Mouse (Mus musculus): ENCODE results near the gene Rhbdl3. TPM values are rescaled to one million over a fixed set of nuclear protein-coding genes. Genes with fewer than 3 reads are reported as not detected.
"Not testable (repeated sequence)": the region's sequence is repeated elsewhere in the genome, so short reads cannot be mapped to it uniquely, and the experiment has no call there.

Rhbdl3 gene
- total RNA-seq, 2 experiments from 2014 or later = 27.4 to 28.3 TPM

DNA sequence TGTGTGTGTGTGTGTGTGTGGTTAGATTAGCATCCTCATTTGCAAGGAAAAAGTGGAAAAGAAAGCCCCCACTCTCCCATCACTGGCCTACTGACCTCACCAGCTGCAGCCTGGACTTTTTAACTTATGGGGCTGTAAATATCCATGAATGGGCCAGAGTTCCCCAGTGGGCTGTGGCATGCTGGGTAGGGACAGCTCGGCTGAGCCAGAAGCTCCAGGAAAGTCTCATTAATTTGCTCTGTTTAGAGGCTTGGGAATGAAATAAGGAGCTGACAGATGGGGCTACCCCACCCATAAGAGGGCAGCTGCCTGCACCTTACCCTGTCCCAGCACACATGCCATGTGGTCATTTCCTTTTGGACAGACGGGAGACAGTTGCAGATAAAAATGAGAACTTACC lies 11.3 kb downstream of the Rhbdl3 start:
- no peak for DNase-seq (ENCODE audit: extremely low spot score in 1 of 2, low spot score in 1 of 2)

DNA sequence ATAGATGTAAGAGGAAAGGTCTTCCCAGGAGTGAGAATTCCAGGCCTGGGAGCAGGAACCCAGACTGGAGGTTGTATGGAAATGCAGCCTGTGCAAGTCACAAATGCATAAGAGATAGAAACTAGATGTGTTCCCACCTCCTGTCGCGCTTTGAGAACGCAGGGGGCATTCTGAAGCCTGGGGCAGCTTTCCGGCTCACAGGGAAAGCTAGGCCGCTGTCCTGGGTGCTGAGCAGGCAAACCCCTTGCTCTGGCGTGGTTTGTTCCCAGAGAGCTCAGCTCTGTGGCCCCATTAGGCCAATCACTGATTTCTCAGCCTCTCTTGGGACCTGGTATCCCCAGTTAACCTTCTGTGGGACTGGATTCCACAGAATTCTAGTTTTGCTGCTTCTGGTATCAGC lies 11.9 kb downstream of the Rhbdl3 start:
- no peak for DNase-seq (ENCODE audit: extremely low spot score in 1 of 2, low spot score in 1 of 2)

DNA sequence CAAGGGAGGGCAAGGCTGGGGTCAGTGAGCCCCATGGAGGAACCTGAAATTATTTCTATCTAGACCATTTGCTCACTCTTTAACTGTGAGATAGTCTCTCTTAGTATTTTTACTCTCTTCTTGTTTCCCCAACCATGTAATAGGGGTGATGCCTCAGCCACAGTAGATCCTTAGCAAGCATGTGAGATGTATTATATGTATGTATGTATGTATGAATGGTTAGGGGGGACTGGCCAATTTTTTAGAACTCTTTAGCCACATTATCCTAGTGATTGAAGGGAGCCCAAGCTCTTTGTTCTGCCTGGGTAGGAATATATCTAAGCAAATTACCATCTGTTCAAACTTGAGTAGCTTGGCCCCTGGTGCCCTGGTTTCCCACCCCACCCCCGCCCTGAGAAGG lies 12.8 kb downstream of the Rhbdl3 start:
- no peak for DNase-seq (ENCODE audit: extremely low spot score in 1 of 2, low spot score in 1 of 2)

DNA sequence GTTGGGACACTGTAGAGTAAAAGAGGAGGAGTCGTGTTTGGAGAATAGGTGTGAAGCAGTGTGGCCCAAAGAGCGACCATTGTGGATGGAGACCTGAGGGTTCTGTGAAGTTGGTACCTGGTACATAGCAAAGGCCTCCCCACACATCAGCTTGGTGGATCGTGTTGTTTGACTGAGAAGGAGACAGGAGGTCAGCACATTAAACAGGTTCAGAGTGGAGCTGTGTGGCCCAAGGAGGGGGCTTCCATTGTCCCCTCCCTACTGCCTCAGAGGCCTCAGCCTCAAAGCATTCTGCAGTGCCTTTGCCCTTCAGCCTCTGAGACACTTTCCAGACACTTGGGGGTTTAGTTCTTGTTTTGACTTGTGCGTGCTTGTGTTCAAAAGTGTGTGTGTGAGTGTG lies 13.2 kb downstream of the Rhbdl3 start:
- DNase-seq (ENCODE audit: extremely low spot score in 1 of 2, low spot score in 1 of 2) = no peak

DNA sequence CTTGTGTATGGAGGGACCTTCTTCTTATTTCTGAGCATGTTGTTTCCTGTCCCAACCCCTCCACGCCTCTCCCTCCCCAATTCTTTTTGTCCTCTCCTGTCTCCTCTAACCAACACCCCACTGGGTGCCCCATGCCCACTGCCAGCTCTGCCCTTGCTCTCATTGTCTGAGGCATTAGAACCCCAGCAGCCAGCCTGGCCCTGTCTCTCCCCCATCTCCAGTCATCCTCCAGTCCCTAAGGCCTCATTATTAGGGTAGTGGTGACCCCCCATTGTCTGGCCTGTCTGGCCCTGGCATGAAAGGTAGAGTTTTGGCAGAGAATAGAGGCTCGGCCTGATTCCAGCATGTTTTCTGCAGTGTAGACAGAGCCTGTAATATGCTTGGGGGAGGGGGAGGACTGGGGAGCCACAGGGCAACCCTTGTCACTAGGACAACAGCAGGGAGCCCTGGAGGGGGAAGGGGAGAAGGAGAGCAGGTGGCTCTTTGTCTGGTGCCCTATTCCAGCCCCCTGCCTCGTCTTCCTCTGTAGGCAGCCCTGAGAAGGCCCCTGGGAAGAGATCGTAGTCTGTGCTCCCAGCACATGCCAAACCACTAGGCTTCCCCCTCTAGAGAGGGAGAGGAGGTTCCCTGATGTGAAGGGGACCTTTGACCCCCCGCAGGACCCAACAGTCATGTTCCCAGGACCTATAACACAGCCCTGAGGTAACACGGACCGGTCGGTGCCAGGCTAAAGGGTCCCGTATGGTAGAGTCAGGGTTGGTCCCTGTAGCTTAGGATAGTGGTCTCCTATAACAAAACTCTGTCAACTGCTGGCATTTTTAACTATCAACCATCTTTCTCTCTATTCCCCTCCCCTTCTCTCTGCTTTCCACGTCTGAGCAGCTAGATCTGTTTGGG lies 15.3 kb downstream of the Rhbdl3 start:
- no peak for DNase-seq (ENCODE audit: extremely low spot score in 1 of 2, low spot score in 1 of 2)

DNA sequence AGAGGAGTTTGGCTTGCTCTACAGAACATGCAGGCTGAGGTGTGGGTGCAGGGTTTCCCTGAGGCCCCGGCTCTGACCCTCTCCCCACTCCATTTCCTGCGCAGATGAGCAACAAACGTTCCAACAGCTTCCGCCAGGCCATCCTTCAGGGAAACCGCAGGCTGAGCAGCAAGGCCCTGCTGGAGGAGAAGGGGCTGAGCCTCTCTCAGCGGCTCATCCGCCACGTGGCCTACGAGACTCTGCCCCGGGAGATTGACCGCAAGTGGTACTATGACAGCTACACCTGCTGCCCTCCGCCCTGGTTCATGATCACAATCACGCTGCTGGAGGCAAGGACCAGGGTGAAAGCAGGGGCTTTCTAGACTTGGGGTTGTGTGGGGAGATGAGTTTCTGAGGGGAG lies 22.5 kb downstream of the Rhbdl3 start:
- DNase-seq (ENCODE audit: extremely low spot score in 1 of 2, low spot score in 1 of 2) = no peak

DNA sequence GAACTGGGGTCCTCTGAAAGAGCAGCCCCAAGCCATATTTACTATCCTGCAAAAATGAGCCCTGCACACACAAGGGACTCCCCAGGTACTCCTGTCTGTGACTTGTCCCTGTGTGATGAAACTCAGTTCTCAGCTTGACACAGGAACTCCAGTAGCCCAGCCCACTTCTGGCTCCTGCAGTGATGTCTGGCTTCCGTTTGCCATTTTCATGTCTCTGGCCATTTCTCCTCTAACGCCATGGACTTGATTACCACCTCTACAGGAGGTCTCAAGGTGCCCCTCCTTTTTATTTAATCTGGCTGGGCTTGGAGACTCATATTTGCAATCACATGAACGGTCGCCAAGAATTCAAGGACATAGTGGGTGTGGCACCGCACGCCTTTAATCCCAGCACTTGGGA lies 23.9 kb downstream of the Rhbdl3 start:
- DNase-seq (ENCODE audit: extremely low spot score in 1 of 2, low spot score in 1 of 2) = no peak

DNA sequence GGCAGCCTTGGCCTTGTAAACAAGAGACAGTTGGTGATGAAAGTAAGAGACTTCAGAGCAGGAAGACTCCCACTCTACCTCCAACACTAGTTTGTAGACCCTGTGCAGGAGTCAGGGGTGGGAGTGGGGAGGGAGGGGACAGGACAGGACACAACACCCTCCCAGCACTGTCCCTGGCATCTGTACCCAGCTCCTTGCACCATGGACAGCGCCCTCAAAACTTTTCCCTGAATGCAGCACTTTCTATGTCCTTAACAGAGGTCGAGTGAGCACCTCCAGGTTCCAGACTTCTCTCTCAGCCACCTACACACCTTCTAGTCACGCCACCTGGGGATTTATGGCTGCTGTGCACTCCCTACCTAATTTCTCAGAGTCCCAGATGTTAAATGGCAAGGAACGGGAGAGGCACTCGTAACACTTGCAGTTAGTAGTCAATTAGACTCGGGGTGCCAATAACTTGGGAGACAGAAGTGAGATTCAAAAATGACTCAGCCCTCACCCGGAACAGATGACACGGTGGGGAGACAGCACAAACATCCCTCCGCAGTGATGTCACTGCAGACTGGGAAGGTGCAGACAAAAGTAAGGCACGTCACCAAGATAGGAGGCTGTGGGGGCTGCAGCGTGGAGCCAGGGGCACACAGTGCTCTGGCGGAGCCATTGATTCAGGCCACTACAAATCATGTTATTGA lies 32.1 kb downstream of the Rhbdl3 start:
- no peak for DNase-seq (ENCODE audit: extremely low spot score in 1 of 2, low spot score in 1 of 2)

DNA sequence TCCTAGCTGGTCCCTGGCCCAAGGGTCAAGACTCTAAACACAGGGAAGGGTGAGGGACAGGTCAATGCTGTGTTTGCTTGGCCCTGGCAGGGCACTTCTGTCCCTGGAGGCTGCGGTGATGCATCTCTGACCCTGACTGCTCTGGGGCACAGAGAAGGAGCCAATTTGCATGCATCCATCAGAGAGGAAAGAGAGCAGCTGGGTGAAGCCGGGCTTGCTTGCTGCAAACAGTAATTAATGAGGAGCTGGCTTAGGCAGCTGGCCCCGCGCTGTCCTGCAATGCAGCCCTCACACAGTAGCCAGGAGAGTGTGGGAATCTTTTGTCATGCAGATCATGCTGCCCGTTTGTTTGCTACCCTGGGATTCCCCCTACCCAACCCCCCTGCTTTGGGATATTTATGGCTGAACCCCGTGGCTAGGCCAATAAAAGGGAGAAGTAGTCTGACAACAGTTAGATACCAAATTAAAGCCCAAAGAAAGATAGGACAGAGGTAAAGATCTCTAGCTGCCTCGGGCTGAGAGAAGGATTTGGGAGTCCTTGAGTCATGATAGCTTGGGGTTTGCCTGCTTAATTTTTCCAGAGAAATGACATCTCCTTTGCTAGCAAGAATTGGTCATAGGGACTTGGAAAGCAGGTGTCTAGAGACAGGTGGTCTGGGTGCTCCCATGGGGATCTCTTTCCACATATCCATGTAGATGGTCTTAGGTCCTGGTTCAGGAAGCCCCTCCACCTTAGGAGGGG lies 35.1 kb downstream of the Rhbdl3 start:
- DNase-seq (ENCODE audit: extremely low spot score in 1 of 2, low spot score in 1 of 2) = no peak

DNA sequence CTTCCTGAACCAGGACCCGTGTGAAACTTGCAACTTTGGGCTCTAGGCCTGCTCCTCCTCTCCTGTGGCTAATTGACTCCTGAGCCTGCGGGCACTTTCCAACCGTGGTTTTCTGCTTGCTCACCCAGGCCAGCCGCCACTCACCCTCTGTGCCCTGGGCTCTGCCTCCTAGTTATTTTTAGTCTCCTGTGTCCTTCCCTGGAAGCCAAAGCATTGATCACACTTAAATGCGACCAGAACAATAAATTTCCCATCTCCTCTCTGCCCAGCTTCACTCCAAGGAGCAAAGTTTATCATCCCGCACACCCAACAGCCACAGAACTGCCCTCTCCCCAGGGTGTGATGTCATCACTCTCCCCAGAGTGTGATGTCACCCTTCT lies 35.6 kb downstream of the Rhbdl3 start:
- no peak for DNase-seq (ENCODE audit: extremely low spot score in 1 of 2, low spot score in 1 of 2)

DNA sequence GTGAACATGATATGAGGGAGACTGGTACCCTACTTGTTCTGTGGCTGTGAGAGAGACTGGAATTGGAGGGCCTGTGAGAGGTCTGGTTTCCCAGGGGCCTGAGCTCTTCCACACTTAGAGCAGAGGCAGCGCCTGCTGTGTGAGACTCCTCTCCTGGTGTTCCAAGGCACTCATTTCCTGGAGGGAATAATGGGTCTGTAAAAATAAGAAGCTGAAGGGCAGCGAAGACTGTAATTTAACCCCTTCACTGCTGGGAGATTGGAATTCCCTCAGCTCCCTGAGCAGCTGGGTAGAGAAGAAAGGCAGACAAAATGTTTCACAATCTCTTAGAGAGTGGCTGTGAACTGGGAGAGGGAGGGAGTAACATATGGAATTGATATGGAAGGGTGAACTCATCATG lies 41.8 kb downstream of the Rhbdl3 start:
- no peak for DNase-seq (ENCODE audit: extremely low spot score in 1 of 2, low spot score in 1 of 2)

DNA sequence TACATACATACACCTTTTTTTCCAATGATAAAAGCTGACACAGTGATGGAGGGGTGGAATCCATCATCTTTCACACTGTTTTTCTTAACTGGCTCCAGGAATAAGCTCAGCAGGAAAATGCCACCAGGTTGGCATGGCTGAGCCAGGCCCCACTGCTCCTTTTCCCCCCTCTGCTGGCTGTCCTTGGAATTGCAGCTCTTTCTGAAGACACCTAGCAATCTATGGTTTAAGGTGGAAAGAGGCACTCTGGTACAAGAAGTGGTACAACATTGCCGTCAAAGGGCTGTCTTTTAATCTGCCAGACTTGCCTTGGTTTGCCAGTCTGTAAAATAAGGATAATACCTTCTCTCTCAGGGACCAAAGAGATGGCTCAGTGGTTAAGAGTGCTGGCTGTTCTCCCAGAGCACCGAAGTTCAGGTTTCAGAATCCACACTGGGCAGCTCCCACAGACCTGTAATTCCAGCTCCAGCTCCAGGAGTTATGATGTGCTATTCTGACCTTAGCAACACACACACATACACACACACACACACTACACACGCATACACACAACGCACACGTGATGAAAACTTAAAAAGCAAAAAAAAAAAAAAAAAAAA lies 51.2 kb downstream of the Rhbdl3 start:
- DNase-seq (ENCODE audit: extremely low spot score in 1 of 2, low spot score in 1 of 2) = peak; percentile 80 to 98

DNA sequence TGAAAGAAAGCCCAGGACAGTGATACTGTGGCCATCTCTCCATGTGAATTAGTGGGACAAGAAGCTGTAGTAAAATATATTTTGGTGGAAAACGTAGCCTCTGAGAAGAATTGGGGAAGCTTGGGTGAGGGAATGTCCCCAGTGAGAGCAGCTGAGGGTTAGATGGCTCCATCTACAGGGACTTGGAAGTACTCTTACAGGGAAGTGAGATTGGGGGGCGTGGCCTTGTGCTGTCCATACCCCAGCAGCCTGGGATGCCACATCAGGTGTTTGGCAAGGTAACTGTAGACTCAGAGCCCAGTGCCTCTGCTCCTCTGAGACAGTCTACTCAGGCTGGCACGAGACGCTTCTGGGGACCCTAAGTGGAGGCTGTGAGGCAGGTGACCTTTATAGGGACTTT lies 54.1 kb downstream of the Rhbdl3 start:
- no peak for DNase-seq (ENCODE audit: extremely low spot score in 1 of 2, low spot score in 1 of 2)

DNA sequence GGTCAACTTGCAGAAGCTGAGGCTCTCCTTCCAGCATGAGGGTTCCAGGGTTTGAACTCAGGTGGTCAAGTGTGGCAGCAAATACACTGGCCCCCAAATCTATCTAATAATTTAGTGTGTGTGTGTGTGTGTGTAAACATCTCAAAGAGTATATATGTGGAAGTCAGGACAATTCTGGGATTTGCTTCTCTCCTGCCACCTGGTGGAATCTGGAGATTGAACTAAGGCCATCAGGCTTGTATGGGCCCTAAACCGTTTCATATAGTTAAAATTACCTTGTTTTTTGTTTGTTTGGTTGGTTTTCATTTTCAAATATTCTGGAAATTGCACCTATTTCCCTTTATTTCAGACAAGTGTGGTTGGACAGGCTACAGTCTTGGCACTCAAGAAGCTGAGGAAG lies 68.2 kb downstream of the Rhbdl3 start:
- DNase-seq (ENCODE audit: extremely low spot score in 1 of 2, low spot score in 1 of 2) = no peak

DNA sequence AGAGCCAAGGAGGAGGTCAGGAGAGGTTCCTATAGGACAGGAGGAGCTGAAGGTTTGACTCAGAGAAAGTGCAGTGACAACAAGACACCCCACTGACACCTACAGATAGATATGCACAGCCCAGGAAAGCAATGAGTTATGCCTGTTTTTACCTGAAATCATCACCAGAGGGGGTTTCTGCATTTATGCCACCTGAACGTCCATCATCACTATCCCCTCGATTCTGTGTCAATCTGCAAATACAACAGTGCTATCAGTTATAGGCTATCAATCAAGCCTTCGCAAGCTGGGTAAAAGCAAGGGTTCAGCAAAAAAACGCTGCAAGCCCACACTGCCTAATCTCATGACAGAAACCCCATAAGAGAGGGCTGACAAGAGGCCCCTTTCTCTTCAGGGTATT lies 75.9 kb downstream of the Rhbdl3 start:
- DNase-seq (ENCODE audit: extremely low spot score in 1 of 2, low spot score in 1 of 2) = no peak

DNA sequence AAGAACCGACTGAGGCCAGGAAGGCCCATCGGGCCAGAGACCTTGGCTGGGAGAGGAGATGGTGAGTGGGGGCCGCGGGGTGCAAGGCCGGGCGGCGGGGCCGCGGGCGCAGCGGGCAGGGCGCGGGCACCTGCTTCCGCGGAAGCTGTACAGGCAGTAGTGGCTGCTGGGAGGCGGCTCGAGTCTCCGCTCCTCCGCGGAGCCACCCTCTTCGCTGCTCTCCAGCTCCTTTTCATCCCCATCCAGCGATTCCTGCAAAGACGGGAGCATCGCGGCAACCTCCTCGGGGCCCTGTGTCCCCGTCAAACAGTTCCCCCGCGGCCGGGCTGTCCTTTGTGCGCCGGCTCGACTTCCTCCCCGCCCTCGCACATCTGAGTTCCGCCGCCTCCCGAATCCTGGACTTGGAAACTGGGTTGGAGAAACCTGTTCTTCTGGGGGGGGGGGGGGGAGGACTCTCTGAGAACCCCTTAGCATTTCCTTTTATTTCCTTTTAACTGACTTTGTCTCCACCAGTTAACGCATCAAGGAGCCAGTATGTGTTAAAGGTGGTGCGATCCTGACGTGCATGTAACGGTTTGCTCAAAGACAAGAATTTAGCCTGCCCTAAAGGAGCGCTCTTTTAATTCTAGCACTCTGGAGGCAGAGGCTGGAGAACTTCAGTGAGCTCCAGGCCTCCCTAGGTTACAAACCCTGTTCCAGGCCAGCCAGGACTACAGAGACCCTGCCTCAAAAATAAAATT lies 77.2 kb downstream of the Rhbdl3 start, which contains the start of gene 5730455P16Rik:
TSS of gene 5730455P16Rik (minus strand) at position 323 of the 740 bp plus-strand sequence.
- peak; percentile 82 to 84 for DNase-seq (ENCODE audit: extremely low spot score in 1 of 2, low spot score in 1 of 2)

DNA sequence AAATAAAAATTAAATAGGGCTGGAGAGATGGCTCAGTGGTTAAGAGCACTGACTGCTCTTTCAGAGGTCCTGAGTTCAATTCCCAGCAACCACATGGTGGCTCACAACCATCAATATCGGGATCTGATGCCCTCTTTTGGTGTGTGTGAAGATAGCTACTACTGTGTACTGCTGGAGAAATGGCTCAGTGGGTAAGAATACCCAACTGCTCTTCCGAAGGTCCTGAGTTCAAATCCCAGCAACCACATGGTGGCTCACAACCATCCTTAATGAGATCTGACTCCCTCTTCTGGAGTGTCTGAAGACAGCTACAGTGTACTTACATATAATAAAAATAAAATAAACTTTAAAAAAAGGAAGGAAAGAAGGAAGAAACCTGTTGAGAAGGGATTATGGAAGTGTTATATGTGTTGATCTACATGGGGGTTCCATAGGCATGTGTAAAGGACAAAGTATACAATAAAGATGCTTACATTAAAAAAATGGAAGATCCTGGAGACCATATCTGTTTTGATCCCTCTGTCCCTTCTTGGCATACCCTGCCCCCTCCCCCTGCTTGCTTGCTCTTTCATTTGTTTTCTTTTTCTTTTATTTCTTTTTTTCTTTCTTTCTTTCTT lies 77.8 kb downstream of the Rhbdl3 start:
- DNase-seq (ENCODE audit: extremely low spot score in 1 of 2, low spot score in 1 of 2) = not testable (repeated sequence)

DNA sequence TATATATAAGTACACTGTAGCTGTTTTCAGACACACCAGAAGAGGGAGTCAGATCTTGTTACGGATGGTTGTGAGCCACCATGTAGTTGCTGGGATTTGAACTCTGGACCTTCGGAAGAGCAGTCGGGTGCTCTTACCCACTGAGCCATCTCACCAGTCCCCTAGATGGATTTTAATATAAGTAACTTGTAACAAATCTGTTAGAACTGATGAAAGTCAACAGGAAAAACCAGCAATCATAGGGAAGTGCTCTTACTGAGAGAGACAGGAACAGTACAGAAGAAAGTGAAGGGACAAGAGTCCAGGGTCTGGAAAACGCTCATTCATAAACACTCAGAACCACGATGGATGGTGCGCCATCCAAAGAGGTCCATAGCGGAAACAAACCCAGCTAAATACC lies 78.5 kb downstream of the Rhbdl3 start:
- not testable (repeated sequence) for DNase-seq (ENCODE audit: extremely low spot score in 1 of 2, low spot score in 1 of 2)

DNA sequence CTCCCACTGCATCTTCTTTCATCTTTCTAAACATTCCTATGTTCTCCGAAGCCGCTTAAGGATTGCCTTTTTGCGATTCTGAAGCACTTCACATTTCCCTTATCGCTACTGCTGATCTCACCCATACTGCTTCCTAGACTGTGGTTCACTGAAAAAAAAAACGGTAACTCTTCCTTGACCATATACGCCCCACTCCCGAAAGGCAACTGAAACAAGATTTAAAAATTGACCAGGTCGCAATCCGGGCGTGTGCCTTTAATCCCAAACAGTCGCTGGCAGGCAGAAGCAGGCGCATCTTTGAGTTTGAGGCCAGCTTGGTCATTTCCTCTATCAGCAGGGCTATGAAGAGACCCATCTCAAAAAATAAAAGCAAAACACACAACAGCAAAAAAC lies 81.9 kb downstream of the Rhbdl3 start:
- peak in 1 of 2 experiments; percentile 30 for DNase-seq (ENCODE audit: extremely low spot score in 1 of 2, low spot score in 1 of 2)
